16 mouse cellular contexts compared by ENCODE assay signal in the genomic region with DNA sequence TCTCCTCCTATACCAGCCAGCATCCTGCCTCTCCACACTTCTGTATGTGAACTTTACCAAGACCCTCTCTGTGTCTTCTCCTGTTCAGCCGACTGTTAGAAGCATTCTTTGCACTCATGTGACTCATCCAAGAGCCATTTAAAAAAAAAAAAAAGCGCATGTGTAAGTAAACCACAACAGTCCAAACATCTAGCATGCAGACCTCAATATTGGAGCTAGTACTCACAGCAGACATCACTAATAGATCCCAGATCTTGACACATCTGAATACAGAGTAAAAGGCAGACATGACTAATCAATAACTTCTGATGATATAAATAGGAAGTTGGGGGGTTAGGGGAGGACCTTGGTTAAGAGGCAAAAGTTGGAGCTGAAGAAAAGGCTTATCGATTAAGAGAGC.
"Had no signal": no experiment of that assay in that cellular context is flagged by ENCODE, and none has a peak within 500 bp of the region (broad histone marks: within the 10 kb centered on the region; RNA-seq: fewer than 3 reads in every experiment).

No protein-coding gene starts in this region.

- H3K9ac ChIP-seq: liver, embryonic 13.5 days; midbrain, embryonic 12.5 days; midbrain, embryonic 15.5 days; neural tube, embryonic 13.5 days; stomach, embryonic 15.5 days had no signal

- DNase-seq: kidney, adult 2 months; kidney, postnatal 25 days; layer of hippocampus, adult 9-11 months; liver, embryonic 13.5 days; lung, adult 2 months; right cerebral cortex, adult 18-20 months; right cerebral cortex, postnatal 14 days; right cerebral cortex, postnatal 4 days; thymus, postnatal 25 days had no signal

- H3K4me1 ChIP-seq: midbrain, embryonic 12.5 days; midbrain, embryonic 15.5 days; neural tube, embryonic 13.5 days; stomach, embryonic 15.5 days had no signal

- H3K9me3 ChIP-seq: liver, embryonic 13.5 days; megakaryocyte, embryonic 14.5 days; midbrain, embryonic 12.5 days; midbrain, embryonic 15.5 days; neural tube, embryonic 13.5 days; stomach, embryonic 15.5 days had no signal

- H3K4me3 ChIP-seq: layer of hippocampus, adult 2 months; liver, embryonic 13.5 days; megakaryocyte, embryonic 14.5 days; midbrain, embryonic 12.5 days; midbrain, embryonic 15.5 days; neural tube, embryonic 13.5 days; stomach, embryonic 15.5 days had no signal

- H3K27ac ChIP-seq: kidney, postnatal 0 days; layer of hippocampus, adult 2 months; liver, embryonic 13.5 days; midbrain, embryonic 12.5 days; midbrain, embryonic 15.5 days; neural tube, embryonic 13.5 days; stomach, embryonic 15.5 days had no signal

- H3K27me3 ChIP-seq: liver, embryonic 13.5 days; megakaryocyte, embryonic 14.5 days; midbrain, embryonic 12.5 days; midbrain, embryonic 15.5 days; neural tube, embryonic 13.5 days; stomach, embryonic 15.5 days had no signal
